Mouse (Mus musculus): Measurements from ENCODE around the gene Zswim8. TPM values are rescaled to one million over a fixed set of nuclear protein-coding genes. Genes with fewer than 3 reads are reported as not detected.
A peak's percentile ranks its signal among the peaks of the same experiment; 100 is the strongest.

Gene Zswim8
- polyA plus RNA-seq, 1 experiment = not detected

DNA sequence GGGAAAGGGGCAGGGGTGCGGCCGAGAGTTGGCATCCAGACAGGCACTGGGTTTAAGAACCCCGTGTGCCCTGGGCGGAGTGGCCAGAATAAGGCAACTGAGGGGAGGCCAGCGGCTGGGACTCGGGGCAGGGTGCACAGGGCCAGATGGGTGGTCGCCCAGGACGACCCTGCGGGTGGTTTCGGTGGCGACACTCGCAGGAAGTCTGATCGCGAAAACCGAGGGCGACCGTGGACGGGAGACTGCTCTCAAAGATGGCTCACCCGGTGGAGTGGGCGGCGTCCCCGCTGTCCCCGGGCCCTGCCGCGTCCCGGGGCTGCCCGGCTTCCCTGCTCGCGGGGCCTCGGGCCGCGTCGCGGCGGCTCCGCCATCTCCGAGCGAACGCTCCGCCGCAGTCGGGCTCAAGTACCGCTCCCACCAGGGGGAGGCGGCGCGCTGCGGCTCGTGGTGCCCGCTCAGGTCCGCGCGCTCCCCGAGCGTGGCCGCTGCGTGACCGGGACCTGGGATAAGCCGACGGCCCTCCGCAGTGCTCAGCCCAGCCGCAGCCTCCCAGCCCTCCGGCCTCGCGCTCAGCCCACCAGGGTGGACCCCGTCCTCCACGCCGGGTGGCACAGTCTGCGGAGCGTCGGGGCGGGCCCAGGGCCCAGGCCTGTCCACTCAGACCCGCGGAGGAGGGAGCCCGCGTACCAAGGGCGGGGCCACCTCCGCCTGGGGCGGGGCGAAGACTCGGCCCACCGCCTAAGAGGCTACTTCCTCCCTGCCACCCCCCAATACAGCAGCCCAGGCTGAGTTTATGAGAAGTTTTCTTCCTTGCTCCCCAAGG is 26.8 kb downstream of the Zswim8 start, which contains the start of gene Ndst2:
Gene Ndst2, minus strand, starts transcription at position 611 of the 823 bp plus-strand sequence.
- TF ChIP-seq CTCF (IDR thresholded peaks at IDR 0.05; ENCODE audit: insufficient read depth, low read depth, low read length) = 0 out of 2 replicates have a peak, but pooled peaks have one; percentile 13
- peak; percentile 87 for TF ChIP-seq POLR2A (IDR thresholded peaks at IDR 0.05; ENCODE audit: insufficient read depth, low read depth, low read length)
- WGBS = under 1% methylated on average over 81 of the region's 81 CpGs
- H3K27ac ChIP-seq (ENCODE audit: insufficient read depth, low read depth, low read length) = peak within 1 kb of the TSS; percentile 52
- peak within 1 kb of the TSS; percentile 61 for H3K4me3 ChIP-seq (ENCODE audit: insufficient read depth, low read depth, low read length)
- H3K4me1 ChIP-seq (ENCODE audit: control insufficient read depth, insufficient read depth, low read length) = peaks cover 8% of the 10 kb centered on the region; the same call in 1 of the 2 replicates

DNA sequence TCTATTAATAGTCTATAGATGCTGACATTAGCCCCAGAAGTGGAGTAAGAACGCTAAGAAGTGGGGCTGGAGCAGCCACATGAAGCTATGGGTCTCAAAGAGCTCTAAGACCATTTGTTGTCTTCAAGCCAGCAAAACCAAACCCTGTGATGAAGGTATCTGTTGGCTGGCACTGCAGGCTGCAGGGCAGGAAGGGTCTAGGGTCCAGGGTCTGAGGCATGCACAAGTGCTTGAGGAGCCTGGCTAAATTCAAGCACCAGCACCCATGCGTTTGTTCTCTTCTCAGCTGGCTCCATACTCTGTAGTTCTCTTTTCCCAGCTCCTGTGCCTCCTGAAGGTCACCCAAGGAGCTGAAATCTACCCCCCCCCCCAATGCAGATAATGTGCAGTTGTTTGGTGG is 27.7 kb downstream of the Zswim8 start:
- TF ChIP-seq CTCF (IDR thresholded peaks at IDR 0.05; ENCODE audit: insufficient read depth, low read depth, low read length) (no peak), POLR2A (IDR thresholded peaks at IDR 0.05; ENCODE audit: insufficient read depth, low read depth, low read length) (no peak)
- Histone ChIP-seq H3K27ac (ENCODE audit: insufficient read depth, low read depth, low read length) (peak overlapping the region; percentile 46; the same call in 1 of the 2 replicates), H3K4me3 (ENCODE audit: insufficient read depth, low read depth, low read length) (no peak overlapping the region), H3K4me1 (ENCODE audit: control insufficient read depth, insufficient read depth, low read length) (peaks cover 8% of the 10 kb centered on the region; the same call in 1 of the 2 replicates)
- WGBS = 29% methylated on average over 2 of the region's 2 CpGs

- TF ChIP-seq CTCF (IDR thresholded peaks at IDR 0.05; ENCODE audit: insufficient read depth, low read depth, low read length) = no peak
- TF ChIP-seq POLR2A (IDR thresholded peaks at IDR 0.05; ENCODE audit: insufficient read depth, low read depth, low read length) = no peak
- no peak overlapping the region for H3K27ac ChIP-seq (ENCODE audit: insufficient read depth, low read depth, low read length)
- H3K4me1 ChIP-seq (ENCODE audit: control insufficient read depth, insufficient read depth, low read length) = peaks cover 8% of the 10 kb centered on the region; the same call in 1 of the 2 replicates
- WGBS = 83% methylated on average over 13 of the region's 13 CpGs
- no peak overlapping the region for H3K4me3 ChIP-seq (ENCODE audit: insufficient read depth, low read depth, low read length)
Observed at GRCm38 (mm10) chr14:20735892-20736390, 28.6 kb downstream of the Zswim8 start.

DNA sequence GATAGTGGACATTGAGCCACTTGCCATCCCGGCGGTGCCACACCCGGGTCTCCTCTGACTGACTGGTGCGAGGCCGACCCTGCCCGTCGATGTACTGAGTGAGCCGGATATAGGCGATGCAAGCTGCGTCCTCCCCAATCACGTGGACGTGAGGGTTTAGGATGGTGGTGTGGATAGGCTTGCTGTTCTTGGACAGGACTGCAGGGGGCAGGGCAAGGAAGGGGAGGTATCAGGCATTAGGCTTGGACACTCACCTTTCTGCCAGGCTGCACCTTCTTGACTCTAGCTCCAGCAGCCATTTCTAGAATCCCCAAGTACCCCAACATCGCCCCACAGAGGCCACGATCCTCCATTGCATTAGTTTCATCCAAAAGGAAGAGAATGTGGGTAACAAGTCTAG is 30.0 kb downstream of the Zswim8 start:
- Histone ChIP-seq H3K4me3 (ENCODE audit: insufficient read depth, low read depth, low read length) (no peak overlapping the region), H3K4me1 (ENCODE audit: control insufficient read depth, insufficient read depth, low read length) (peaks cover 8% of the 10 kb centered on the region; the same call in 1 of the 2 replicates), H3K27ac (ENCODE audit: insufficient read depth, low read depth, low read length) (no peak overlapping the region)
- 30% methylated on average over 14 of the region's 14 CpGs for WGBS
- TF ChIP-seq POLR2A (IDR thresholded peaks at IDR 0.05; ENCODE audit: insufficient read depth, low read depth, low read length) (no peak), CTCF (IDR thresholded peaks at IDR 0.05; ENCODE audit: insufficient read depth, low read depth, low read length) (0 out of 2 replicates have a peak, but pooled peaks have one; percentile 52)

DNA sequence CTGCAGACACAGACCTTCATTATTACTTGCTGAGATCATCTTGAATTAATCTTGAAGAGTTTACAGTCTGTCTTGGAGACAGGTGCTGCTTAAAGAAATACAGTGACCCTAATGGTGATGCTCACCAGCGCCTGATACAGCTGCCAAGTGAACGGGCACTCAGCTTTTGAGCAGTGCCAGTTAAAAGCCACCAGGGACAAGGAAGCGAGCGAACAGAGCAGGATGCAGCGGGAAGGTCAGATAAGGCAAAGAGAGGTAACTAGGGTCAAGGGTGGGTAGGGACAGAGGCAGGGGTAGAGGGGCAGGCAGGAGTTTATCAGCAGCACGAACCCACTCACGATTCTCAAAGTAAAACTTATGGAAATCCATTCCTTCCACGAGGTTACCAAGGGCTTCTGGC is 31.2 kb downstream of the Zswim8 start:
- TF ChIP-seq POLR2A (IDR thresholded peaks at IDR 0.05; ENCODE audit: insufficient read depth, low read depth, low read length) (no peak), CTCF (IDR thresholded peaks at IDR 0.05; ENCODE audit: insufficient read depth, low read depth, low read length) (no peak)
- peaks cover 8% of the 10 kb centered on the region; the same call in 1 of the 2 replicates for H3K4me1 ChIP-seq (ENCODE audit: control insufficient read depth, insufficient read depth, low read length)
- H3K27ac ChIP-seq (ENCODE audit: insufficient read depth, low read depth, low read length) = no peak overlapping the region
- H3K4me3 ChIP-seq (ENCODE audit: insufficient read depth, low read depth, low read length) = no peak overlapping the region
- 88% methylated on average over 8 of the region's 8 CpGs for WGBS

- TF ChIP-seq POLR2A (IDR thresholded peaks at IDR 0.05; ENCODE audit: insufficient read depth, low read depth, low read length) (no peak), CTCF (IDR thresholded peaks at IDR 0.05; ENCODE audit: insufficient read depth, low read depth, low read length) (no peak)
- no peak overlapping the region for H3K4me3 ChIP-seq (ENCODE audit: insufficient read depth, low read depth, low read length)
- H3K4me1 ChIP-seq (ENCODE audit: control insufficient read depth, insufficient read depth, low read length) = no peaks in the 10 kb centered on the region
- 89% methylated on average over 9 of the region's 9 CpGs for WGBS
- no peak overlapping the region for H3K27ac ChIP-seq (ENCODE audit: insufficient read depth, low read depth, low read length)
Observed at GRCm38 (mm10) chr14:20741301-20741700, 33.9 kb downstream of the Zswim8 start.

DNA sequence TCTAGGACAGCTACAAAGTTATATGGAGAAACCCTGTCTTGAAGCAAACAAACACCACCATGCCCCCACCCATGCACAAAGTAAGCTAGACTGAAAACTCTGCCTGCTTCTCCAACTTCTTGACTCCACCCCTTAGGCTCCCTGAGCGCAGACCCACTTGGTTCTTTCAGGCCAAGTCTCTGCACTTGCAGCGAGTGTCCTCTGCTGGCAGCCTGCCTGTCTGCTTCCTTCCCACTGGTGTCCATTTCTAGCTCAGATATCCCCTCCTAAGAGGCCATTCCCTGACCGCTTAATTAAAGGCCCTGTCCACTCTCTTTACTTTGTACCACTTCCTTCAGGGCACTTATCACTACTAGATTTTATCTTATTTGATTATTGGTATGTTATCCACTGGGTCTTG is 36.3 kb downstream of the Zswim8 start:
- TF ChIP-seq CTCF (IDR thresholded peaks at IDR 0.05; ENCODE audit: insufficient read depth, low read depth, low read length) (no peak), POLR2A (IDR thresholded peaks at IDR 0.05; ENCODE audit: insufficient read depth, low read depth, low read length) (no peak)
- Histone ChIP-seq H3K4me1 (ENCODE audit: control insufficient read depth, insufficient read depth, low read length) (peaks cover 8% of the 10 kb centered on the region), H3K27ac (ENCODE audit: insufficient read depth, low read depth, low read length) (no peak overlapping the region), H3K4me3 (ENCODE audit: insufficient read depth, low read depth, low read length) (no peak overlapping the region)
- 80% methylated on average over 3 of the region's 3 CpGs for WGBS

GRCm38 (mm10) chr14:20746935-20747334 is 39.6 kb downstream of the Zswim8 start:
- no peak overlapping the region for H3K27ac ChIP-seq (ENCODE audit: insufficient read depth, low read depth, low read length)
- H3K4me3 ChIP-seq (ENCODE audit: insufficient read depth, low read depth, low read length) = no peak overlapping the region
- TF ChIP-seq POLR2A (IDR thresholded peaks at IDR 0.05; ENCODE audit: insufficient read depth, low read depth, low read length) = no peak
- no peak for TF ChIP-seq CTCF (IDR thresholded peaks at IDR 0.05; ENCODE audit: insufficient read depth, low read depth, low read length)
- H3K4me1 ChIP-seq (ENCODE audit: control insufficient read depth, insufficient read depth, low read length) = peaks cover 8% of the 10 kb centered on the region
- WGBS = 68% methylated on average over 3 of the region's 3 CpGs

- TF ChIP-seq POLR2A (IDR thresholded peaks at IDR 0.05; ENCODE audit: insufficient read depth, low read depth, low read length) (no peak), CTCF (IDR thresholded peaks at IDR 0.05; ENCODE audit: insufficient read depth, low read depth, low read length) (no peak)
Observed at GRCm38 (mm10) chr14:20748388-20748787, 41.0 kb downstream of the Zswim8 start.

More at GRCm38 (mm10) chr14:20748388-20748787, 41.0 kb downstream of the Zswim8 start:
- 26% methylated on average over 4 of the region's 4 CpGs for WGBS
- no peak overlapping the region for H3K27ac ChIP-seq (ENCODE audit: insufficient read depth, low read depth, low read length)
- H3K4me3 ChIP-seq (ENCODE audit: insufficient read depth, low read depth, low read length) = no peak overlapping the region
- peaks cover 8% of the 10 kb centered on the region for H3K4me1 ChIP-seq (ENCODE audit: control insufficient read depth, insufficient read depth, low read length)
